ENCODE assay signal across 16 mouse cellular contexts in the genomic region with DNA sequence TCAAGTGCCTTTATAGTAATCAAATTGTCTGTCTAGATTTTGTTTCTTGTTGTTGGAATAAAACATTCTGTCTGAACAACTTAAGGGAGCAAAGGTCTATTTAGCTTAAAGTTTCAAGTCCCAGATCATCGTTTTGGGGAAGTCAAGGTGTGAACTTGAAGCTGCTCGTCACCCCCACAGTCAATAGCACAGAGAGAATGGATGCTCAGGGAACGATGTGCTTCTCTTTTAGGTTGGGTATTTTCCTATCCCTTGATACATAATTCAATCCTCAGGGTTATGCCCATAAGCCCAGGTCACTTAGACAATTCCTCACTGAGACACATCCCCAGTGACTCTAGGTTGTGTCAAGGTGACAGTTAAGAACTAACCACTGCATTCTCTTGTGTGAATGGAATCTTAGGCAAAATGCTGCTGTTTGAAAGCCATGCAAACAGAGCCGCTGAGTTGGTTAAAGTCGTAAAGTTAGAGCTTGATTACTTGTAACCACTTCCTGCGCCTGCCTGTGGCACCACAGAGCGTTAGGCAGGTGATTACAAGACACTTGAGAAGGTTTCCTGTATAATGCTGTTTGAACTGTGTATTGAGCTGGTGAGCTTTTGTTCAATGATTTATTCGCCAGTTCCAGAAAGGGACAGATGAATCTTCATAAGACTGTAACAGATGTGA.
DNase-seq lines count a peak whose midpoint lies in the region; ATAC-seq and TF ChIP-seq lines count a peak whose summit lies in the region.
"Had no signal": no experiment of that assay in that cellular context is flagged by ENCODE, and none has a peak within 500 bp of the region (broad histone marks: within the 10 kb centered on the region; RNA-seq: fewer than 3 reads in every experiment).

No protein-coding gene starts in this region.

- no peaks in the 10 kb centered on the region for H3K27me3 ChIP-seq in kidney, postnatal 0 days (ENCODE audit: insufficient read depth, low read length)
- no peaks in the 10 kb centered on the region for H3K27me3 ChIP-seq in megakaryocyte, embryonic 14.5 days (replicated peaks)
- H3K27me3 ChIP-seq: midbrain, embryonic 13.5 days; neural tube, embryonic 12.5 days had no signal

- no peaks in the 10 kb centered on the region for H3K4me1 ChIP-seq in kidney, postnatal 0 days (replicated peaks; ENCODE audit: insufficient read depth, low read length)
- peaks cover 18% of the 10 kb centered on the region for H3K4me1 ChIP-seq in megakaryocyte, embryonic 14.5 days
- H3K4me1 ChIP-seq: neural tube, embryonic 12.5 days had no signal

- H3K4me2 ChIP-seq in kidney, postnatal 0 days (ENCODE audit: low read length): no peak overlapping the region
- H3K4me2 ChIP-seq: midbrain, embryonic 13.5 days; neural tube, embryonic 12.5 days had no signal

- TF ChIP-seq CTCF in kidney, postnatal 0 days (IDR thresholded peaks at IDR 0.05; ENCODE audit: low read depth): no peak

- H3K27ac ChIP-seq in kidney, postnatal 0 days: no peak overlapping the region
- H3K27ac ChIP-seq: layer of hippocampus, adult 2 months; midbrain, embryonic 13.5 days; neural tube, embryonic 12.5 days had no signal

- no peaks in the 10 kb centered on the region for H3K36me3 ChIP-seq in kidney, postnatal 0 days (ENCODE audit: insufficient read depth, low read length)
- H3K36me3 ChIP-seq in megakaryocyte, embryonic 14.5 days (replicated peaks; ENCODE audit: low read length): no peaks in the 10 kb centered on the region
- H3K36me3 ChIP-seq: midbrain, embryonic 13.5 days; neural tube, embryonic 12.5 days had no signal

- DNase-seq in kidney, postnatal 0 days (ENCODE audit: low spot score): peak; percentile 65
- no peak for DNase-seq in kidney, postnatal 10 days
- DNase-seq in ZHBTc4 (ENCODE audit: low read depth, low spot score): peak; percentile 9
- DNase-seq in thymus, postnatal 0 days (ENCODE audit: low spot score): peak; percentile 89
- DNase-seq in layer of hippocampus, postnatal 36 days: no peak
- no peak for DNase-seq in urinary bladder, postnatal 36 days (ENCODE audit: low spot score in 2 of 2)
- DNase-seq in right cerebral cortex, adult 18-20 months: no peak
- DNase-seq: cerebellum, adult 18-20 months; gastrocnemius, postnatal 10 days; liver, postnatal 0 days; right cerebral cortex, postnatal 25 days had no signal

- H3K9me3 ChIP-seq in kidney, postnatal 0 days (replicated peaks; ENCODE audit: low read length): no peaks in the 10 kb centered on the region
- H3K9me3 ChIP-seq in megakaryocyte, embryonic 14.5 days: no peaks in the 10 kb centered on the region
- H3K9me3 ChIP-seq: midbrain, embryonic 13.5 days; neural tube, embryonic 12.5 days had no signal

- WGBS in kidney, postnatal 0 days: 35% methylated on average over 8 of the region's 8 CpGs

- H3K9ac ChIP-seq in kidney, postnatal 0 days (ENCODE audit: low read depth, low read length): no peak overlapping the region
- H3K9ac ChIP-seq: liver, postnatal 0 days; midbrain, embryonic 13.5 days; neural tube, embryonic 12.5 days had no signal

- ATAC-seq in kidney, postnatal 0 days (replicated peaks; ENCODE audit: low FRiP score, low read depth): no peak
- ATAC-seq: intestine, postnatal 0 days; liver, postnatal 0 days; midbrain, embryonic 13.5 days had no signal

- H3K4me3 ChIP-seq in kidney, postnatal 0 days (replicated peaks; ENCODE audit: low read depth, low read length): no peak overlapping the region
- peak overlapping the region; percentile 33 for H3K4me3 ChIP-seq in megakaryocyte, embryonic 14.5 days (replicated peaks)
- H3K4me3 ChIP-seq: layer of hippocampus, adult 2 months; midbrain, embryonic 13.5 days; neural tube, embryonic 12.5 days had no signal

Comparison
In these comparisons a context has a peak if more than half of its experiments do, and no peak if none do; other contexts are left out.
1. DNase-seq: peak in kidney, postnatal 0 days (single experiment), ZHBTc4 (single experiment) and thymus, postnatal 0 days (single experiment); none in kidney, postnatal 10 days (single experiment), layer of hippocampus, postnatal 36 days (0 of 2), urinary bladder, postnatal 36 days (0 of 2) and right cerebral cortex, adult 18-20 months (single experiment).